Mouse (Mus musculus) adrenal gland, adult 18-20 months (tissue): ENCODE data around the gene Zw10. TPM values are rescaled to one million over a fixed set of nuclear protein-coding genes. Genes with fewer than 3 reads are reported as not detected.

Experiments used
- DNase-seq, 2 experiments: peaks; one replicate each; pipeline ENCODE4 v3.0.0; 2021 to 2022; ENCODE audit warnings: low spot score in 2 of 2
- long read RNA-seq, 2 experiments: library from polyadenylated mRNA; stranded (forward); transcript quantifications; one replicate each; pipeline ENCODE4 v2.0.0; 2021
- total RNA-seq, 2 experiments: library from RNA; stranded (reverse); gene quantifications; 1 replicate in 1 of 2; 2 replicates in 1 of 2; pipeline ENCODE4 v1.2.3; 2021

Zw10 gene
- 10 to 100 TPM; 16.2 to 17.7 TPM for total RNA-seq
- long read RNA-seq, experiment 1, transcript Zw10-201 (16 exons, 2,863 nt), result major isoform, 24 of 29 reads
- long read RNA-seq, experiment 1, partial matches to known transcripts, result 1 of 29 reads
- long read RNA-seq, experiment 1, other reads (novel, unspliced or antisense), result 4 of 29 reads
- long read RNA-seq, experiment 2, transcript Zw10-201 (16 exons, 2,863 nt), result major isoform, 43 of 56 reads
- long read RNA-seq, experiment 2, partial matches to known transcripts, result 7 of 56 reads
- long read RNA-seq, experiment 2, other reads (novel, unspliced or antisense), result 6 of 56 reads

DNA sequence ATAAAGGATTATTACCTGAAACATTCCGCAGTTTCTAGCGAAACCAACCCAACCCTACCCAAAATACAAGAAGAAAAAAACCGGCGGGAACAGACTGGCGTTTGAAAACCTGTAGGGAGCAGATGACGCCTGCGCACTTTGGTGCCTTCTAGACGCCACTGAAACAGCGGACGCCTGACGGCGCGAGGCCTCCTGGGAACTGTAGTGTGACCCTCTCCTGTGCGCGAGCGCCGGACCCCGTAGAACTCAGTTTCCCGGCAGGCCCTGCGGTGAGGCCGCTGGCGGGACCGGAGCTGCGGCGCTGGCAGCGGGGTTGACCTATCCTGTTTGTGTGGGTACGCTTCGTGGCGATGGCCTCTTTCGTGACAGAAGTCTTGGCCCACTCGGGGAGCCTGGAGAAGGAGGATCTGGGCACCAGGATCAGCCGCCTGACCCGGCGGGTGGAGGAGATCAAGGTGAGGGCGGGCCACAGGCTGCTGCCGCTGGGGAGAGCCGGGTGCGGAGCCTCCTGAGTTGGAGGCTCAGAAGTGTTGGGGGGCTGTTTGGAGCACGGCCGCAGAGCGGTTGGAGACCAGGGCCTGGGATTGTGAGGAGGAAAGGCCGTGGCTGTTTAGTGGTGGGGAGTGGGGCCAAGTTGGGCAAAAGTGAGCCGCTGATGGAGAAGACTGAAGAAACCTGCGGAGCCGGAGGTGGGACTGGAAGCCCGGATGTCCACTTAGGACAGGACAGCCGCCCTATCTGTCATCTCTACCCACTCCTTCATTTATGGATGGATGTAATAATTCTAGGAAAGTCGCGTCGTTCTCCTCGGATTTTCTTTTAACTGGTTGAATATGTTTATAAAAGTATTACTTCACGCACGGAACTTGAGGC is at the start of gene Zw10:
Gene Zw10, plus strand, starts transcription at position 281 of the 873 bp plus-strand sequence.
- DNase-seq, result peak; percentile 86 to 87

GRCm38 (mm10) chr9:49015824-49016223 is 39.6 kb upstream of the Zw10 start:
- no peak for DNase-seq

GRCm38 (mm10) chr9:49021289-49021688 is 34.1 kb upstream of the Zw10 start:
- DNase-seq, result no peak

DNA sequence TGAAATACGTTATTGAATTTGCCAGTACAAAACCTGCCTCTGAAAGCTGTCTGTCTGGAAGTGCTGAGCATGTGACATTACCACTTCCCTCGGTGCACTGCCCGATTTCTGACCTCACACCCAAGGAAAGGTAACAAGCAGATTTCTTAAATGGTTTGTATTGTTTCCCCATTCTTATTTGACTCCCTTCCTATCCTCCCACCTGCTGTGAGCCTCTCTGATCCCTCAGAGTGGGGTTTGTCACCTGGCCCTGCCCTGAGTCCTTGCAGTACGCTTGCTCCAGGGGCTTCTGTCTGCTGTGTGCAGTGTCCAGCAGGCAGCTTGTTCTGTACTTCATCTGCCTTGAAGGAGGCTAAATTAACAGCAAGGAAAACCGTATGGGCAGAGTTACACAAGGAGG is 31.5 kb upstream of the Zw10 start:
- DNase-seq, result no peak

GRCm38 (mm10) chr9:49024529-49024928 is 30.9 kb upstream of the Zw10 start:
- DNase-seq, result no peak

DNA sequence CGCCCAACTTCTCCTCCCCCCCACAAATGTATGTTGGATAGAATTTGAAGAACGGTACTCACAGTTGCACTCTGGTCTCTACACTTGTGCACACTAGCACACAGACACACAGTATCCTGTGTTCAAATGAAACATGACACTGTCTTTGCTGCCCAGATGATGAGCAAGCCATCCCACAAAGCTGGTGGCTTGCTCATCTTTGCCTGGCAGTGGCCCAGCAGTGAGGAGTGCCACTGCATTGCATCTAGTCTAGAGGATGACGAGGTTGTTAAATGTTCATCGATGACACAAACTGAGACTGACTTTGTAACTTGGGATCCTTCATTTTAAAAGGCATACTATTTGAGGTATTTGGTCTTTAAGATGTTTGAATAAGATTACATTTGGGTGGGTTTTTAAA is 20.6 kb upstream of the Zw10 start:
- DNase-seq, result no peak

- DNase-seq, result no peak
Observed at GRCm38 (mm10) chr9:49050901-49051300, 4.5 kb upstream of the Zw10 start.

GRCm38 (mm10) chr9:49051349-49051748 is 4.1 kb upstream of the Zw10 start:
- peak; percentile 38 to 50 for DNase-seq

GRCm38 (mm10) chr9:49054028-49054427 is 1.4 kb upstream of the Zw10 start:
- no peak for DNase-seq

- DNase-seq, result no peak
Observed at GRCm38 (mm10) chr9:49076847-49077246, 21.4 kb downstream of the Zw10 start.

- DNase-seq, result no peak
Observed at GRCm38 (mm10) chr9:49081107-49081506, 25.7 kb downstream of the Zw10 start, which contains the start of gene Tmprss5. Tmprss5 (plus strand) TSS chr9:49081260.

- peak; percentile 61 to 69 for DNase-seq
Observed at GRCm38 (mm10) chr9:49081561-49081960, 26.1 kb downstream of the Zw10 start.

- DNase-seq, result no peak
Observed at GRCm38 (mm10) chr9:49087317-49087716, 31.9 kb downstream of the Zw10 start.

DNA sequence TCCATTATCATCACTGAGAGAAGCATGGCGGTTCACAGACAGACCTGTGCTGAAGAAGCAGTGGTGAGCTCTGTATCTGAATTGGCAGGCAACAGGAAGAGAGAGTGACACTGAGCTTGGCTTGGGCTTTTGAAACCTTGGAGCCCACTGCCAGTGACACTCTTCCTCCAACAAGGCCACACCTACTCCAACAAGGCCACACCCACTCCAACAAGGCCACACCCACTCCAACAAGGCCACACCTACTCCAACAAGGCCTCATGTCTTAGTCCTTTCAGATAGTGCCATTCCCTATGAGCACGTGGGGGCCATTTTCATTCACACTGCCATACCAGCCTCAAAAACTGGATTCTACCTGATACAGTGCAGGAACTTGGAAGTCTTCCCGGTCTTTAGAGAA is 43.5 kb downstream of the Zw10 start:
- no peak for DNase-seq

GRCm38 (mm10) chr9:49102328-49102727 is 46.9 kb downstream of the Zw10 start:
- no peak for DNase-seq

DNA sequence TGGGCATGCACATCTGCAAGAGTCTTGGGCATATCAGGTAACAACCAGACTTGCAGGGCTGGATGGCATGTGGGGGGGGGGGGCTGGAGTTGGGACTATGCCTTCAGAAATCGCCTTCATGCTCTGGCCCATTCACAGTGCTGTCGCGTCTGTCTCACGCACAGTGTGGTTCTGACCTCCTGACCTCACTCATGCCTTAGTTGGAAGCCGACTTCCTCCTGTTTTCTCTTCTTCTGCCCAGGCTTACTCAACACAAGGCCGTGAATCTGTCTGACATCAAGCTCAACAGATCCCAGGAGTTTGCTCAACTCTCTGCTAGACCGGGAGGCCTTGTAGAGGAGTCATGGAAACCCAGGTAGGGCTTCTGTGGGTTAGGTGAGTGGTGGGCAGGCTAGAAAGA is 53.7 kb downstream of the Zw10 start:
- DNase-seq, result no peak

- no peak for DNase-seq
Observed at GRCm38 (mm10) chr9:49110476-49111220, 55.2 kb downstream of the Zw10 start.

GRCm38 (mm10) chr9:49111296-49111695 is 55.9 kb downstream of the Zw10 start:
- no peak for DNase-seq

DNA sequence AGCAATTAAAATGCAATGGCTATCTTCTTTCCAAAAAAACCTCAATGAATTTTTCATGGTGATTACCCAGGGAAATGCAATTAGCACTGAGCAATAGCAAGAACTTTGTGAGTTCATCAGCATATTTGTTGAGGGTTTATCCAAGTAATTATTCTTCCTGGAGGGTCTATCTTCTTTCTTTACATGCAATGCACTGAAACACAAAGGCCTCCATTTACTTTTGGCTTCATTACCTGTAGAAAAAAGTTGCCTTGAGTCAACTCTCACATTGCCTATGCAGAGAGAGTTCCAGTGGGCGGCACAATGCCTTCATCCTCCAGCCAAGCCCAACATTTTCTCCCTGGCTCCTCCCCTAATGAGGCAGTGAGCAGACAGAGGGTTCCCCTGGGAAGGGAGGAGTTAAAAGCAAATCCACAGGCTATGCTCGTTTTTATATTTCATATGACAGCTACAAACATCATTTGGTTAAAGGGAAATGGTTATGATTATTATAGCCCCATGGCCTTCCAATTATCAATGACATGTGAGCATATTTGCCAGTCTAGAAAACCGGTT is 62.9 kb downstream of the Zw10 start:
- DNase-seq, result no peak

- DNase-seq, result no peak
Observed at GRCm38 (mm10) chr9:49119759-49120158, 64.3 kb downstream of the Zw10 start.

- no peak for DNase-seq
Observed at GRCm38 (mm10) chr9:49125706-49126105, 70.3 kb downstream of the Zw10 start.
